Mouse (Mus musculus) cortical plate, adult 2 months (tissue): Measurements from ENCODE around the gene Timm23.

Source experiments
- CTCF ChIP-seq: fragments of 200-500 bp; IDR thresholded peaks from 2 replicates; pipeline ENCODE4 v1.5.1; 2011; ENCODE audit warnings: mild to moderate bottlenecking, control low read depth, low read length; ENCODE audit not compliant: insufficient read depth; ENCODE audit errors: extremely low read depth
- POLR2A ChIP-seq: fragments of 200-500 bp; IDR thresholded peaks from 2 replicates; pipeline ENCODE4 v1.6.1; 2011; ENCODE audit warnings: mild to moderate bottlenecking, low read length, control low read depth; ENCODE audit not compliant: insufficient read depth; ENCODE audit errors: extremely low read depth

DNA sequence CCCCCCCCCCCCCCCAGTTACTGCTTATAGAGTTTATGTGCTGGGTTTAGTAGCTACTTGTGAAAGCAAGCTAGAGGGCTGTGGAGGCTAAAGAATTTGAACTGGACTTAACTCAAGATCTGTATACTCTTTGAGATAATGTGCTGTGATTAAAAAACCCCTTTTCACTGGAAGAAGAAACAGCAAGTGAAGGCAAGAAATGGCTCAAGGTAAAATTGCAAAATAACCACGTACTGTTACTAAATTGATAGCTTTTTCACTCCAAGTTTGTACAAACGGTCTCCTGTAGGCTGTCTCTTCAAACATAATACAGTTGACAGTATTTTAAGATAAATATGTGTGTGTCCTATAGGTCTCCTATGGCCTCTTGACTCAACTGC is 35.6 kb downstream of the Timm23 start:
- TF ChIP-seq POLR2A (no peak), CTCF (no peak)
